Comparison of ENCODE assay signal across 12 mouse cellular contexts in genomic region chr6:52253511-52254500, GRCm38 (mm10). TPM values are rescaled to one million over a fixed set of nuclear protein-coding genes. Genes with fewer than 3 reads are reported as not detected.
DNase-seq lines count a peak whose midpoint lies in the region; ATAC-seq and TF ChIP-seq lines count a peak whose summit lies in the region.
"Had no signal": no experiment of that assay in that cellular context is flagged by ENCODE, and none has a peak within 500 bp of the region (broad histone marks: within the 10 kb centered on the region; RNA-seq: fewer than 3 reads in every experiment).

No protein-coding gene starts in this region.

- H3K4me2 ChIP-seq in kidney, embryonic 15.5 days, result peak overlapping the region; percentile 59
- 0 out of 2 replicates have a peak overlapping the region, but pooled peaks have one; percentile 2 for H3K4me2 ChIP-seq in heart, postnatal 0 days (ENCODE audit: low read depth, low read length)
- peak overlapping the region; percentile 23; the same call in 1 of the 2 replicates for H3K4me2 ChIP-seq in neural tube, embryonic 14.5 days (ENCODE audit: low read depth, low read length)

- peaks cover 85% of the 10 kb centered on the region for H3K27me3 ChIP-seq in kidney, embryonic 15.5 days
- H3K27me3 ChIP-seq in heart, postnatal 0 days (ENCODE audit: control insufficient read depth, insufficient read depth, low read length), result peaks cover 97% of the 10 kb centered on the region
- H3K27me3 ChIP-seq in neural tube, embryonic 14.5 days (ENCODE audit: control insufficient read depth, insufficient read depth, low read length), result peaks cover 47% of the 10 kb centered on the region
- H3K27me3 ChIP-seq: Patski had no signal

- peaks cover 34% of the 10 kb centered on the region for H3K4me1 ChIP-seq in kidney, embryonic 15.5 days
- no peaks in the 10 kb centered on the region for H3K4me1 ChIP-seq in heart, postnatal 0 days (ENCODE audit: control insufficient read depth, insufficient read depth)
- no peaks in the 10 kb centered on the region for H3K4me1 ChIP-seq in neural tube, embryonic 14.5 days (ENCODE audit: control insufficient read depth, insufficient read depth, low read length)

- H3K4me3 ChIP-seq in kidney, embryonic 15.5 days (replicated peaks), result peak overlapping the region; percentile 36
- H3K4me3 ChIP-seq in heart, postnatal 0 days (ENCODE audit: low read depth, low read length), result 0 out of 2 replicates have a peak overlapping the region, but pooled peaks have one; percentile 12
- H3K4me3 ChIP-seq in neural tube, embryonic 14.5 days (ENCODE audit: low read depth, low read length), result peak overlapping the region; percentile 9; the same call in 1 of the 2 replicates

- no peak overlapping the region for H3K9ac ChIP-seq in kidney, embryonic 15.5 days
- H3K9ac ChIP-seq in heart, postnatal 0 days (replicated peaks; ENCODE audit: low read depth, low read length), result no peak overlapping the region
- H3K9ac ChIP-seq in neural tube, embryonic 14.5 days (replicated peaks; ENCODE audit: low read depth, low read length), result no peak overlapping the region

- H3K36me3 ChIP-seq in kidney, embryonic 15.5 days, result no peaks in the 10 kb centered on the region
- no peaks in the 10 kb centered on the region for H3K36me3 ChIP-seq in heart, postnatal 0 days (replicated peaks; ENCODE audit: control insufficient read depth, insufficient read depth, low read length)
- no peaks in the 10 kb centered on the region for H3K36me3 ChIP-seq in neural tube, embryonic 14.5 days (ENCODE audit: control insufficient read depth, insufficient read depth, low read length)

- ATAC-seq in kidney, embryonic 15.5 days (replicated peaks; ENCODE audit: low FRiP score), result 0 out of 2 replicates have a peak, but pooled peaks have one; percentile 21
- ATAC-seq in heart, postnatal 0 days (ENCODE audit: insufficient read depth, low read depth), result no peak
- ATAC-seq in neural tube, embryonic 14.5 days (ENCODE audit: low read depth), result 0 out of 2 replicates have a peak, but pooled peaks have one; percentile 40
- ATAC-seq: Patski had no signal

- no peaks in the 10 kb centered on the region for H3K9me3 ChIP-seq in kidney, embryonic 15.5 days (replicated peaks)
- no peaks in the 10 kb centered on the region for H3K9me3 ChIP-seq in heart, postnatal 0 days (replicated peaks; ENCODE audit: control insufficient read depth, low read length)
- H3K9me3 ChIP-seq in neural tube, embryonic 14.5 days (ENCODE audit: control insufficient read depth, low read length), result no peaks in the 10 kb centered on the region

- no peak for DNase-seq in kidney, adult 11 months
- DNase-seq in ZHBTc4 (ENCODE audit: low read depth, low spot score), result peak; percentile 57
- no peak for DNase-seq in heart, postnatal 0 days (ENCODE audit: low spot score)
- DNase-seq in layer of hippocampus, postnatal 36 days, result no peak
- DNase-seq in adrenal gland, postnatal 36 days, result no peak
- no peak for DNase-seq in testis, postnatal 10 days (ENCODE audit: low spot score)

- TF ChIP-seq CTCF in heart, postnatal 0 days (IDR thresholded peaks at IDR 0.05; ENCODE audit: low read depth), result no peak

- H3K27ac ChIP-seq in kidney, embryonic 15.5 days, result no peak overlapping the region
- no peak overlapping the region for H3K27ac ChIP-seq in heart, postnatal 0 days (ENCODE audit: low read depth)
- peak overlapping the region; percentile 67; the same call in 1 of the 2 replicates for H3K27ac ChIP-seq in neural tube, embryonic 14.5 days (ENCODE audit: low read depth, low read length)

- WGBS in kidney, embryonic 15.5 days, result 2% methylated on average over 59 of the region's 59 CpGs
- WGBS in heart, postnatal 0 days, result 2% methylated on average over 59 of the region's 59 CpGs
- under 1% methylated on average over 59 of the region's 59 CpGs for WGBS in neural tube, embryonic 14.5 days

- no peak for TF ChIP-seq EP300 in heart, postnatal 0 days (IDR thresholded peaks at IDR 0.05; ENCODE audit: low read depth)

RNA-seq across cellular contexts. Expression of gene Hoxa13, which starts 6.9 kb away (rescaled TPM):
- polyA plus RNA-seq in kidney, embryonic 15.5 days (2015; fragmentation: Nextera tagmentation; extraction: Ambion mirVana), result 0.13 and 0.43 TPM in 2 replicates
- total RNA-seq in heart, postnatal 0 days (2014; rRNA removed; ENCODE audit: low replicate concordance), result not detected in 2 replicates
- polyA plus RNA-seq in heart, postnatal 0 days (2015; fragmentation: Nextera tagmentation; extraction: Ambion mirVana), result not detected in 2 replicates
- not detected in 2 replicates for polyA plus RNA-seq in neural tube, embryonic 14.5 days (2014; fragmentation: Nextera tagmentation; extraction: Ambion mirVana)
- not detected for total RNA-seq in layer of hippocampus, postnatal 36 days (2021)
- not detected for total RNA-seq in adrenal gland, postnatal 36 days (2021)
- total RNA-seq: common myeloid progenitor, adult 5-6 weeks; hematopoietic stem cell, adult 5-6 weeks; megakaryocyte-erythroid progenitor cell, adult 5-6 weeks had no signal

RNA-seq across cellular contexts. Expression of gene Hoxa11, which starts 8.2 kb away (rescaled TPM):
- 34.3 and 34.8 TPM in 2 replicates for polyA plus RNA-seq in kidney, embryonic 15.5 days (2015; fragmentation: Nextera tagmentation; extraction: Ambion mirVana)
- 0.11 TPM in 1 of 2 replicates, not detected in the other for total RNA-seq in heart, postnatal 0 days (2014; rRNA removed; ENCODE audit: low replicate concordance)
- polyA plus RNA-seq in heart, postnatal 0 days (2015; fragmentation: Nextera tagmentation; extraction: Ambion mirVana), result not detected in 2 replicates
- 0.09 TPM in 1 of 2 replicates, not detected in the other for polyA plus RNA-seq in neural tube, embryonic 14.5 days (2014; fragmentation: Nextera tagmentation; extraction: Ambion mirVana)
- total RNA-seq in layer of hippocampus, postnatal 36 days (2021), result not detected
- total RNA-seq in adrenal gland, postnatal 36 days (2021), result not detected
- total RNA-seq: common myeloid progenitor, adult 5-6 weeks; hematopoietic stem cell, adult 5-6 weeks; megakaryocyte-erythroid progenitor cell, adult 5-6 weeks had no signal

RNA-seq across cellular contexts. Expression of gene Hoxa10, which starts 13.2 kb away (rescaled TPM):
- polyA plus RNA-seq in kidney, embryonic 15.5 days (2015; fragmentation: Nextera tagmentation; extraction: Ambion mirVana), result 157 and 172 TPM in 2 replicates
- 5.0 TPM in 1 of 2 replicates, not detected in the other for total RNA-seq in heart, postnatal 0 days (2014; rRNA removed; ENCODE audit: low replicate concordance)
- not detected in 2 replicates for polyA plus RNA-seq in heart, postnatal 0 days (2015; fragmentation: Nextera tagmentation; extraction: Ambion mirVana)
- polyA plus RNA-seq in neural tube, embryonic 14.5 days (2014; fragmentation: Nextera tagmentation; extraction: Ambion mirVana), result 50.5 and 79.4 TPM in 2 replicates
- total RNA-seq in layer of hippocampus, postnatal 36 days (2021), result not detected
- under 1 TPM; 0.20 to 0.30 TPM for total RNA-seq in adrenal gland, postnatal 36 days (2021)
- total RNA-seq: megakaryocyte-erythroid progenitor cell, adult 5-6 weeks had no signal

RNA-seq across cellular contexts. Expression of gene Hoxa9, which starts 22.9 kb away (rescaled TPM):
- polyA plus RNA-seq in kidney, embryonic 15.5 days (2015; fragmentation: Nextera tagmentation; extraction: Ambion mirVana), result 53.4 and 65.1 TPM in 2 replicates
- total RNA-seq in heart, postnatal 0 days (2014; rRNA removed; ENCODE audit: low replicate concordance), result 0.19 TPM in 1 of 2 replicates, not detected in the other
- not detected in 2 replicates for polyA plus RNA-seq in heart, postnatal 0 days (2015; fragmentation: Nextera tagmentation; extraction: Ambion mirVana)
- 122 and 151 TPM in 2 replicates for polyA plus RNA-seq in neural tube, embryonic 14.5 days (2014; fragmentation: Nextera tagmentation; extraction: Ambion mirVana)
- total RNA-seq in layer of hippocampus, postnatal 36 days (2021), result not detected
- 1 to 10 TPM in 1 of 2 experiments, under 1 TPM in 1; 0.56 to 1.3 TPM for total RNA-seq in adrenal gland, postnatal 36 days (2021)

RNA-seq across cellular contexts. Expression of gene Hoxa7, which starts 32.2 kb away (rescaled TPM):
- polyA plus RNA-seq in kidney, embryonic 15.5 days (2015; fragmentation: Nextera tagmentation; extraction: Ambion mirVana), result 26.7 and 27.2 TPM in 2 replicates
- total RNA-seq in heart, postnatal 0 days (2014; rRNA removed; ENCODE audit: low replicate concordance), result not detected in 2 replicates
- polyA plus RNA-seq in heart, postnatal 0 days (2015; fragmentation: Nextera tagmentation; extraction: Ambion mirVana), result 0.07 and 0.38 TPM in 2 replicates
- 90.8 and 110 TPM in 2 replicates for polyA plus RNA-seq in neural tube, embryonic 14.5 days (2014; fragmentation: Nextera tagmentation; extraction: Ambion mirVana)
- total RNA-seq in layer of hippocampus, postnatal 36 days (2021), result not detected
- 10 to 100 TPM; 19.1 to 20.1 TPM for total RNA-seq in adrenal gland, postnatal 36 days (2021)

Comparison
In these comparisons a context has a peak if more than half of its experiments do, and no peak if none do; other contexts are left out.
1. H3K4me2 ChIP-seq: peak in every context shown above with its lines; median percentile 59 in kidney, embryonic 15.5 days; 23 in neural tube, embryonic 14.5 days; 2 in heart, postnatal 0 days.